Mouse (Mus musculus) spleen, adult 2 months (tissue): Measurements from ENCODE around the gene Nsl1. TPM values are rescaled to one million over a fixed set of nuclear protein-coding genes. Genes with fewer than 3 reads are reported as not detected.

ENCODE experiments used
- DNase-seq, 2 experiments: peaks; one replicate each; pipeline versions ENCODE4 v3.0.0 to v3.0.0-alpha.2; 2012 to 2021; ENCODE audit warnings: low spot score in 2 of 2, low read depth in 1 of 2
- H3K27ac ChIP-seq: fragments of 200-500 bp; 2 replicates; pipeline ENCODE4 v1.5.1; 2012; ENCODE audit warnings: low read length, inconsistent platforms; ENCODE audit not compliant: insufficient read depth
- H3K27me3 ChIP-seq: fragments of 200-500 bp; 2 replicates; pipeline ENCODE4 v1.6.1; 2012; ENCODE audit warnings: mild to moderate bottlenecking, moderate library complexity, low read length, inconsistent platforms; ENCODE audit not compliant: control insufficient read depth, insufficient read depth
- H3K36me3 ChIP-seq: fragments of 200-500 bp; 2 replicates; pipeline ENCODE4 v1.6.1; 2012; ENCODE audit warnings: mild to moderate bottlenecking, low read length, inconsistent platforms; ENCODE audit not compliant: control insufficient read depth, insufficient read depth
- H3K4me1 ChIP-seq: fragments of 200-500 bp; 2 replicates; pipeline ENCODE4 v1.6.1; 2011; ENCODE audit warnings: inconsistent platforms; ENCODE audit not compliant: control insufficient read depth, insufficient read depth, insufficient read length
- H3K4me3 ChIP-seq: fragments of 200-500 bp; 2 replicates; pipeline ENCODE4 v1.5.1; 2011; ENCODE audit warnings: mild to moderate bottlenecking, inconsistent platforms; ENCODE audit not compliant: insufficient read depth, insufficient read length; ENCODE audit errors: extremely low read depth
- CTCF ChIP-seq: fragments of 200-500 bp; IDR thresholded peaks from 2 replicates; pipeline ENCODE4 v1.5.1; 2011; ENCODE audit warnings: mild to moderate bottlenecking, inconsistent platforms; ENCODE audit not compliant: insufficient read depth, insufficient read length, insufficient replicate concordance; ENCODE audit errors: extremely low read depth
- POLR2A ChIP-seq: fragments of 200-500 bp; IDR thresholded peaks from 2 replicates; pipeline ENCODE4 v1.6.1; 2011; ENCODE audit warnings: low read depth, low read length, inconsistent platforms
- WGBS: fragments of 180-500 bp; shearing (Covaris S2); methylation state at CpG from one replicate; pipeline ENCODE4 v1.1.7; 2018; 5-methylcytosine and 5-hydroxymethylcytosine counted together
- polyA plus RNA-seq: library from polyadenylated mRNA; depleted of rRNA; stranded (reverse); fragments of >200 nt; gene quantifications from 2 replicates; pipeline ENCODE4 v1.2.3, GENCODE M21; 2012

The Nsl1 gene
- polyA plus RNA-seq, 1 experiment: 1.4 TPM

GRCm38 (mm10) chr1:191099114-191099513 is 36.3 kb downstream of the Nsl1 start:
- DNase-seq: no peak
- peaks cover 9% of the 10 kb centered on the region for H3K4me1 ChIP-seq
- TF ChIP-seq CTCF: no peak
- TF ChIP-seq POLR2A: no peak
- WGBS: 62% methylated on average over 5 of the region's 5 CpGs
- H3K27me3 ChIP-seq: peaks cover 10% of the 10 kb centered on the region
- H3K36me3 ChIP-seq: no peaks in the 10 kb centered on the region
- no peak overlapping the region for H3K27ac ChIP-seq
- H3K4me3 ChIP-seq: peak overlapping the region; percentile 16; the same call in 1 of the 2 replicates

GRCm38 (mm10) chr1:191099772-191100291 is 37.0 kb downstream of the Nsl1 start:
- Histone ChIP-seq H3K36me3 (no peaks in the 10 kb centered on the region), H3K27ac (no peak overlapping the region), H3K4me1 (peaks cover 9% of the 10 kb centered on the region), H3K27me3 (peaks cover 10% of the 10 kb centered on the region), H3K4me3 (no peak overlapping the region)
- 73% methylated on average over 5 of the region's 5 CpGs for WGBS
- DNase-seq: no peak
- no peak for TF ChIP-seq POLR2A
- no peak for TF ChIP-seq CTCF

- peaks cover 6% of the 10 kb centered on the region for H3K27me3 ChIP-seq
- WGBS: 66% methylated on average over 15 of the region's 15 CpGs
Measured at GRCm38 (mm10) chr1:191102730-191103370, 40.0 kb downstream of the Nsl1 start.

GRCm38 (mm10) chr1:191105246-191105645 is 42.4 kb downstream of the Nsl1 start:
- DNase-seq: no peak
- no peak overlapping the region for H3K27ac ChIP-seq
- WGBS: 88% methylated on average over 9 of the region's 9 CpGs
- H3K36me3 ChIP-seq: no peaks in the 10 kb centered on the region
- no peak for TF ChIP-seq POLR2A
- peaks cover 3% of the 10 kb centered on the region; the same call in 1 of the 2 replicates for H3K4me1 ChIP-seq
- no peak overlapping the region for H3K4me3 ChIP-seq
- no peaks in the 10 kb centered on the region for H3K27me3 ChIP-seq

More at GRCm38 (mm10) chr1:191102730-191103370, 40.0 kb downstream of the Nsl1 start:
- H3K27ac ChIP-seq: no peak overlapping the region
- no peak overlapping the region for H3K4me3 ChIP-seq
- no peak for TF ChIP-seq CTCF
- TF ChIP-seq POLR2A: no peak
- H3K36me3 ChIP-seq: no peaks in the 10 kb centered on the region
- H3K4me1 ChIP-seq: peaks cover 7% of the 10 kb centered on the region
- no peak for DNase-seq

GRCm38 (mm10) chr1:191107306-191107705 is 44.5 kb downstream of the Nsl1 start:
- no peaks in the 10 kb centered on the region for H3K36me3 ChIP-seq
- no peaks in the 10 kb centered on the region for H3K27me3 ChIP-seq
- WGBS: 69% methylated on average over 10 of the region's 10 CpGs
- TF ChIP-seq POLR2A: no peak
- TF ChIP-seq CTCF: no peak
- H3K27ac ChIP-seq: no peak overlapping the region
- peaks cover 16% of the 10 kb centered on the region; the same call in 1 of the 2 replicates for H3K4me1 ChIP-seq
- H3K4me3 ChIP-seq: no peak overlapping the region
- DNase-seq: no peak

GRCm38 (mm10) chr1:191109907-191110306 is 47.1 kb downstream of the Nsl1 start:
- TF ChIP-seq POLR2A (no peak), CTCF (no peak)
- DNase-seq: no peak
- H3K4me1 ChIP-seq: peaks cover 16% of the 10 kb centered on the region; the same call in 1 of the 2 replicates
- WGBS: 77% methylated on average over 9 of the region's 9 CpGs
- no peaks in the 10 kb centered on the region for H3K36me3 ChIP-seq
- no peak overlapping the region for H3K27ac ChIP-seq
- no peaks in the 10 kb centered on the region for H3K27me3 ChIP-seq
- H3K4me3 ChIP-seq: no peak overlapping the region

GRCm38 (mm10) chr1:191111146-191111545 is 48.3 kb downstream of the Nsl1 start:
- Histone ChIP-seq H3K4me3 (no peak overlapping the region), H3K4me1 (peaks cover 16% of the 10 kb centered on the region; the same call in 1 of the 2 replicates), H3K27ac (peak overlapping the region; percentile 53; the same call in 1 of the 2 replicates), H3K27me3 (no peaks in the 10 kb centered on the region), H3K36me3 (no peaks in the 10 kb centered on the region)
- WGBS: 4% methylated on average over 8 of the region's 8 CpGs
- DNase-seq: no peak
- TF ChIP-seq POLR2A (no peak), CTCF (no peak)
